Mouse (Mus musculus): Measurements from ENCODE around the gene Pmepa1.

DNA sequence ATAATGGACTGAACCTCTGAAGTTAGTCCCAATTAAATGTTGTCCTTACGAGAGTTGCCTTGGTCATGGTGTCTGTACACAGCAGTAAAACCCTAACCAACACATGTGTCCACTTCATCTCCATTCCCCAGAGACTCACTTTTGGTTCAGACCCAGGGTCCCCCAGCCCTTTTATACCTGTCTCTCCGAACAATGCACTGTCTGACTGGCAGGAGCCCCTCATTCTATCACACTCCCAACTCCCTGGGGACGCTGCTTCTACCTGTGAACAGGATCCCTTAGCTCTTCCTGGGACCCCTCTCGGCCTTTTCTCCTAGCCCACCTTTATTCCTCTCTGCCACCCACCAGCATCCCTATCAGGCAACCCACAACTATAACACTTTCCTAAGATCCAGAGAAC lies 81.5 kb downstream of the Pmepa1 start:
- TF ChIP-seq FLI1 (IDR thresholded peaks at IDR 0.05; ENCODE audit: low read length) = no peak
- TF ChIP-seq GATA1 (IDR thresholded peaks at IDR 0.05; ENCODE audit: borderline replicate concordance, low read length) = no peak
